Mouse (Mus musculus) granulocyte monocyte progenitor cell, adult 5-6 weeks (primary cell): ENCODE measurements around the gene Sh3tc1. TPM values are rescaled to one million over a fixed set of nuclear protein-coding genes. Genes with fewer than 3 reads are reported as not detected.

Source experiments
- ATAC-seq: replicated peaks from 2 replicates; pipeline ENCODE4 v1.8.0; 2016; ENCODE audit warnings: mild to moderate bottlenecking, moderate TSS enrichment, inconsistent platforms; ENCODE audit not compliant: poor library complexity, severe bottlenecking
- total RNA-seq, 2 experiments: library from RNA; stranded (forward) in 1 of 2; stranded (reverse) in 1 of 2; fragments of 200-712, 200-1000 nt in 1 of 2; fragments of >200 nt in 1 of 2; fragmentation: Nextera tagmentation in 1 of 2; gene quantifications; 2 replicates each; pipeline ENCODE4 v1.2.3; 2014 to 2017

The Sh3tc1 gene
- total RNA-seq, 2 experiments from 2014 or later: 5.1 to 26.5 TPM

DNA sequence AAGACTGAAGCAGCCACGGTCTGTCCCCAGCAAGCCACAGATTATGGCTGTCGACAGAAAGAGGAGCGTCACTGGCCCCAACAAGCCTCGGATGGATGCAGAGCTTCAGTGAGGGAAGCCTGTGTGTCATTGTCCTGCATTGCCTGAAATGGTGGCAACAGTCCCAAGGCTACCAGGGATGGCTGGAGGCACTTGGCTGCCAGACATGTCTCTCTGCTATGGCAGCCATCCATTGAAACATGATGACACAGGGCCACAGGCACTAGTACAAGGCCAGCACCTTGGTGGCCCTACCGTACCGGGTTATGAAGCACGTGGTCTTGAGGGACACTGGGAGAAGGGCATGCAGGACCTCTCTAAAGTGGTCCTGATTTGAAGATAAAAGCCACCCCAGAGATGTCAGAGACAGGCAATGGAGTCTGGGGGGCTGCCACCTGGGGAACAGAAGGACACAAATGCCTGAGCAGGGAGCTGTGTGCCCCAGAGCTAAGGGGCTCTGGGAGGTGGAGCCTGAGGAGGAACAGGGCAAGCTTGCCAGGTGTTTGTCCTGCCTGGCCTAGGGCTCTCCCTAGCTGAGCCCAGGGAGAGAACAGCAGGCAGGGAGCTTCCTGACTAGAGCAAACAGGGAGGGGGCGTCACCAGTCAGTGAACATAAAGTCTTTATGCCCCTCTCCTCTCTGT is 49.2 kb downstream of the Sh3tc1 start:
- no peak for ATAC-seq

DNA sequence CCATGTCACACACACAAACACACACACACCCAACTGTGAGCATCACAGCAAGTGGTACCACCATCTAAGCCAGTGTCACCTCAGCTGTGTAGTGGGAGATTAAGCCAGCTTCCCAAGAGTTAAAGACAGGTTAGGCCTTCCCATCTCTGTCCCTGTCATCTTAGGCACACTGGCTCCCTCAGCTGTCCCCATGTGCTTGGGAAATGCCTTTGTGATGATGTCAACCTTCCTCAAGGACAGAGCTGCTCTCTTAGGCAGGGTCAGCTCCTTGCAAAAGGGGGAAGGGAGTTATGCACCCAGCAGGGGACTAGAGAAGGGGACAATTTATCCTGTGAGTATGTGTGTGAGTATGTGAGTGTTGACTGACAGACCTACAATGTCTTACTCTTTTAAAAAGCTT is 50.4 kb downstream of the Sh3tc1 start:
- no peak for ATAC-seq

DNA sequence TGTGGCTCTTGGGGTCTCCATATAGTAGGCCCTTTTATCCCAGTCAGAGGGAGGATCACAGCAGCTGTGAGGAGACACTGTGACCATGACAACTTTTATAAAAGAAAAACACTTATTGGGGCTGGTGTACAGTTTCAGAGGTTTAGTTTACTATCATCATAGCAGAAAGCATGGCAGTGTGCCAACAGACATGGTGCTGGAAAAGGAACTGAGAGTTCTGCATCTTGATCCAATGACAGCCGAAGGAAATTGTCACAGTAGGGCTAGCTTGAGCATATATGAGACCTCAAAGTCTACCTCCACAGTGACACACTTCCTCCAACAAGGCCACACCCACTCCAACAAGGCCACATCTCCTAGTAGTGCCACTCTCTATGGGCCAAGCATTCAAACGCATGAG is 50.9 kb downstream of the Sh3tc1 start:
- ATAC-seq: peak; percentile 29; the same call in 1 of the 2 replicates

DNA sequence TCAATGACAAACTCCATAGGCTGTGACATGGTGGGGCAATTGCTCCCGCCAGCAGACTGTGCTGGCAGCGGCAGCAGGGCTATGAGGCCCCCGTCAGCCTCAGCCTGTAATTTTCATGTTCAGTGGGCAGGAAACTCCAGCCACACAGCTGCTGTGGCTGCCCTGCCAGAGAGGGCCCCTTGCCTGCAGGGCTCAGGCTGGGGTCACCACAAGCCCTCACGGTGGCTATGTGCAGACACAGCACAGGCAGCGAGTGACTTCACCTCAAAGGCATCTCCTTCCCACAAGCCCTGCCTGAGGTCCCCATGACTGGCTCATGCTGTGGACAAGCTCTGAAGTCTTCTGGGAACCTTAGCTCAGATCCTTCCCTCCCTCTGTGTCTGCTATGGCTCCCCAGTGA is 52.7 kb downstream of the Sh3tc1 start:
- peak; percentile 56 for ATAC-seq

DNA sequence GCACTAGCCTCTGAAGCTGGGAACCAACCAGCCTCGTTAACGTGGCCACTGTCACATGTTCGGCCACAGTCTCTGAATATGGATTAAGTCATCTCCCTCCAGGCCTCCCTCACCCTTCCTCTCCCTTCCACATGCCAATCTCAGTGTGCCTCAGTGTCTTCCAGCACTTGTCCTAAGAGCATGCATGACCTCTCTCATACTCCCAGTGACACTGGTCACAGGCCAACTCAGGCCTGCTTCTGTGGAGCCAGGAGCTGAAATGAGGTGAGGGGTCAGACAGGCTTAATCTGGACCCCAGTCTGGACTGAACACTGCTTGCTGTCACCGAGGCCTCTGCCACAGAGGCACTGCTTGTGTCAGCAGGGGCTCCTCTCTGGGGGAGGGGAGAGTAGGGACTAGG is 53.5 kb downstream of the Sh3tc1 start:
- ATAC-seq: no peak

DNA sequence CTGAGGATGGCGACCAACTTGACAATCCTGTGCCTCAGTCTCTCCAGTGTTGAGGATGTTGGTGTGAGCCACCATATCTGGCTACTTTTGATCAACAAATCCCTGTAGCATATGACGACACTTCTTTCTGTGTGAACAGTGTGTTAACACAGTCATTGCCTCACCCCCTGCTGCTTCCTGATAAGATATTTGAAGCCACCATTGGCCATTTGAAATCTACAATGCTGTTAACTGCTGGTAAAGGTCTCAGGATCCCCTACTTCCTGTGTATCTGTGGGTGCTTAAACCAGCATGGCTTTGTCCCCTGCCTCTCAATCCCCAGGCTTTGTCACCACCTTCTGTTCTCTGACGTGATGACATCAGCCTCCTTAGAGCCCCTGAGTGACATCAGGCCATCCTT is 54.7 kb downstream of the Sh3tc1 start:
- peak; percentile 30 for ATAC-seq

DNA sequence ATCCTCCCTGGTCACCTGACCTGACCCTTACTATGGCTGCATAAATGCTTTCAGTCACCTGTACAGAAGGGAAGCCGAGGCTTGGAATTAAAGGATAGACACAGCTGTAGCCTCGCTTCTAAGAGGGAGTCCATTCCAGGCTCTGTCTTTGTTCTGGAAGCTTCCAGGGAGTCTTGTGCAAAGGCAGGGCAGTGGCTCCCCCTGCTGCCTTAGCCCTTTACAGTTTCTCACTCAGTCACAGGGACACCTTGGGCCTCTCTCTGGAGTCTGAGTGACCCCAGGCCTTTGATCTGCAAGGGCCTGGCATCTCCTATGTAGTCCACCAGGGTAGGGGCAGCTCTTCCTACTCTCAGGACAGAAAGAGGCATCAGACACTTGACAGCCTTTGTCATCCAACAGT is 58.8 kb downstream of the Sh3tc1 start:
- ATAC-seq: no peak

DNA sequence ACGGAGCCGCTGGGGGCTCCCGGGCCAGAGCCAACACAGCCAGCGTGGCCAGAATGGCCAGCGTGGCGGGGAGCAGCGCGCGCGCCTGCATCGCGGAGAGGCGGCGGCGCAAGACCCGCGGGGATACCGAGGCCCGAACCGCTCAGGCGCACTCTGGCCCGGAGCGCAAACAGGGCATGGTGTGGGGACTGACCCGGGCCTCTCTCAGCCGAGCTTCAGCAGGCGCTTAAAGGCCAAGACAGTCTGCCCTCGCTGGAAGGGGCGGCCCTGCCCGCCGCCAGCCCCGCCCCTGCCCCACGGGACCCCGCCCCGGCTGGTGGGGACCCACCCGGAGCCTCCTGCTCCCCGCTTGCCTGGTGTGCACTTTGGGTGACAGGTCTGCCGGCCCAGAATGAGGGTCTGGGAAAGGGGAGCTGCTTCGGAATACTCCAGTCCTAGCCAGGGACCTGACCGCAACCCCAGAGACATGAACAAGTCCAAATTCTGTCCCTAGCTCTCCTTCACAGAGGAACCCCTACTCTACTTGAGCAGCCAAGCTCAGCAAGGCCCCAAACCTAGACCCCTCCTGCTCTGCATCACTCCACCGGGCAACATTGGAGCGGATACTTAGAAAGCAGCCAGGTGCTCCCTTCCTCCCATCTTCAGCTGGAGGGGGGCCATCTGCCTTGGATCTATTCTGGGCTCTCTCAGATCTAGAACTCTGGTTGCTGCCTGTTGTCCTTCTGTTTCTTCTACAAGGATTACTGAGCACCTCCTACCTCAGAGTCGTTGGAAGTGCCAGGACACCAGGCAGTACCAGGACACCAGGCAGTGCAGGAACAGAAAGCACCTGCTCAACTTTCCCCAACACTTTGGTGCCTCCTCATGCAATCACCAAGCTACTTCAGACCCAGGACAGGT is 60.3 kb downstream of the Sh3tc1 start, which contains the start of gene Htra3:
TSS of gene Htra3 (minus strand) at position 527 of the 900 bp plus-strand sequence.
- peak; percentile 23; the same call in 1 of the 2 replicates for ATAC-seq

DNA sequence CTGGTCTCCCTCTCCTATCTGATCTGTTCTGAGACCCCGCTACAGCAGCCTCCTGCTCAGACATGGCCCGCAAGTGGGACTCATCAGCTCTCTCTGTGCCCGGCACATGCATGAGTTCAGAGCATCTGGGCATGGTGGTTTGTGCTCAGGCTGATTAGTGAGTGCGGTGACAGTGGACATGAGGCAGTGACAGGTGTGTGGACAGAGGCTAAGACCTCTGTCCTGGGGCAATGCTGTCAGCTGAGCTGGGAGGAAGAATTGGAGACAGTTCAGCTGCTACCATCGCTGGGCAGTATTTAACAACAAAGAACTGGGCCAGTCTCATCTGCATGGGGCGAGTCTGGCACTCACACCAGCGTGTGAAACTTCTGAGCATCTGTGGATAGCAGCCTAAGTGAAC is 62.8 kb downstream of the Sh3tc1 start:
- no peak for ATAC-seq

DNA sequence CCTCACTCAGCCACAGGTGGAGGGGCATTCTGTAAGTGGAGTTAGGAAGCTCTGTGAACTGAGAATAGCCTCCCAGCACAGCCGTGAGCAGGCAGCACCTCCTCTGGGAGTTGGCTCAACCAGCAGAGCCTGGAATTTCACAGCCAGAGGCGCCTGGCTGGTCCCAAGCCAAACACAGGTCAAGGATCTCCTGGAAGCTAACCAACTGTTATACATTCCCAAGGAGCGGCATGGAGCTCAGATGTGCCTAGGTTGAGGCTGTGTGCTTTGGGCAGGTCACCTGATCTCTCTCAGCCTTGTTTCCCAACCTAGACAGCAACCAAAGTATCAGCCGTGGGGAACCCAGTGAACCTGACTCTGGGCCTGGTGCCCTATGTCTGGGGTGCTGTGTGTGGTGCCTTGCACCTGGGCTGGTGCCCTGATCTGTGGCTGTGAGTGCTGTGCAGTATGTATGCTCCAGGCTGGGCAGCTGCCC is 65.7 kb downstream of the Sh3tc1 start:
- ATAC-seq: no peak

DNA sequence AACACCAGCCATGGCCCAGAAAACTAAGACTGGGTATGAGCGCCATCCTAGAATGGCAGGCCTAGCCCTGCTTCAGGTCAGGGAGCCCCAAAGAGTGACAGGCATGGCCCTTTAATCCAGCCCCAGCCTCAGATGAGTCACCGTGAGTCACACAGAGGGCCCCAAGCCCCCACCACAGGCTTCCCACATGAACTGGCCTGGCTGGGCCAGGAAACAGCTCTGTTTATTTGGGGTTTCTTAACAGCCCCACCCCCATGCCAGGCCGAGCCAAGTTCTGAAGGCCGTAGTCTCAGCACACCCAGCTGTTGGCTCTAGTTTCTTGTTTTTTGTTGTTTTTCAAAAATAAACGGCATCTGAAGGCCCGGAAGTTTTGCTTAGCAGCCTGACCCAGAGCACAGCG is 66.7 kb downstream of the Sh3tc1 start:
- peak; percentile 85 for ATAC-seq

DNA sequence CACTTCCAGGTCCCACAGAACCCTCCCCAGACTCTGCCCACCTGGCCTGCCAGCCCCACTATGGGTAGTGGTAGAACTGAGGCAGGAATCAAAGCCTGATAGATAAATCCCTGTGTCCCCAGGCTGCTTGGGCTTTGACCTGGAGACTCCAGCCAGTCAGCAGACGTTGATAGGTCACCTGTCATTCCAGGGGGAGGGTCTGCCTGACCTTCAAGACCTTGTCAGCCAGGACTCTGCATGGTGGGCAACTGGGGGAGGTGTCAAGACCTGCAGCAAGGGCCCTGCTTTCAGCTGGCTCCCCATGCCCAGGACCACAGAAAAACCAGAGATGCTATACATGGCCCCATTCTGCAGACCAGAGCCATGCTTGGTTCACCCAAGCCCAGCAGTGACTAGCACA is 67.2 kb downstream of the Sh3tc1 start:
- no peak for ATAC-seq

DNA sequence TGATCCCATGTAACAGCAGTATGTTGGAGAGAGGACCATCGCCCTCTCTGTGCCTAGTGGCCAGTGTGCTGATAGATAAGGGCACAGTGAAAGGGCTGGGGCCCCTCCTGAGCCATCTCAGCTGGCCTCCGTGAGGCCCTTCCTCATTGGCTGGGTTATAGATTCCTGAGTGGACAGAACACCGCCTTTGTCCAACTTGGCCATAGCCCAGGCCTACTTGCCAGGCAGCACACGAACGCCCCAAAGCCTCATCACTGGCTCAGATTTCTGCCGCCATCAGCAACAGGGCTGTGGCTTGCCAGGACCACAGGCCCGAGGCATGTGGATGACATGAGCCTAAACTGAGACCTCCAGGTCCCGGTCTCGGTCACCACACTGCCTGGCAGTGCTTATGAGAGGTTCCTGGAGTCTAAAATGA is 68.3 kb downstream of the Sh3tc1 start:
- ATAC-seq: no peak

DNA sequence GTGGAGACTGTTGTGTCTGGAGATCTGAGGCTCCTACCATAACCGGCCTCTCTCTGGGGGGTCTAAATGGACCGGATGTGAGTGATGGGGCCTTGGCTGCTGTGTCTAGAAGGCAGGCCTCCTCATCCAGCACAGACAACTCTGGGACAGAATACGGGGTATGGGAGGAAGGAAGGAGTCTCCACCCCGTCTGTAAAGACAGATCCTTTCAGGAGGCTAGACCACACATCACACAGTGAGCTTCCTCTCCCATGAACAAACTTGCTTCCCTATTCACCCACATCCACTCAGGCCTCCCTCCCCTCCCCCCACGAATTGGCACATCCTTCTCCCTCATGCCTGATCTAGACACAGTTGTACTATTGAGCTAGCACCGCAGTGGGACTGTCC is 69.4 kb downstream of the Sh3tc1 start:
- ATAC-seq: peak; percentile 79

DNA sequence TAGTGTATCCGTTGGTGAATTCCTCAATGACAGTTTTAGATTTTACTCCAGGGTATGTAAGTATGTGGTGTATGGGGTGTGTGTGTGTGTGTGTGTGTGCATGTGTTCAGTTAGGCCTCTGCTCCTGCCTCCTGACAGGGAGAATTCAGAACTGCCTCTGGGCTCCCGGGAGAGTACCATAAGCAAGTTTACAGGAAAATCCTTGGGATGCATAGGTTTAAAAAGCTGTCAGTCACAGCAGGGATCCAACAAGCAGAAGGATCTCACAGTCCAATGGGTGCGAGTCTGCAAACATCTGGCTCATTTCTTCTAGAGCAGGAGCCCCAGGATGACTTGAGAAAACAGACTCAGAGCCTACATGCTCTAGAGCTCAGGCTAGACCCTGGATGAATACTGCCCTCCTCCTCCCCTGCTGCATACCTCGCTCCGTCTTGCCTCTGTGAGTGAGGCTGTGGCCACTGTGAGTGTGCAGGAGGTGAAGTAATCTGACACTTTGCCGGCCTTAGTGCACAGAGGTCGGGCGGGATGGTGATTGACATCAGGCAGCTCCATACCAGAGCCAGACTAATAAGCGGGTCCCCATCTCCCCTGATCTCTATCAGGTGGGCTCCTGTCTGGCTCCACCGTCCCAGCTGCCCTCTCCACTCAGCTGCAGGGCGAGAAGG is 69.9 kb downstream of the Sh3tc1 start:
- peak; percentile 0; the same call in 1 of the 2 replicates for ATAC-seq

DNA sequence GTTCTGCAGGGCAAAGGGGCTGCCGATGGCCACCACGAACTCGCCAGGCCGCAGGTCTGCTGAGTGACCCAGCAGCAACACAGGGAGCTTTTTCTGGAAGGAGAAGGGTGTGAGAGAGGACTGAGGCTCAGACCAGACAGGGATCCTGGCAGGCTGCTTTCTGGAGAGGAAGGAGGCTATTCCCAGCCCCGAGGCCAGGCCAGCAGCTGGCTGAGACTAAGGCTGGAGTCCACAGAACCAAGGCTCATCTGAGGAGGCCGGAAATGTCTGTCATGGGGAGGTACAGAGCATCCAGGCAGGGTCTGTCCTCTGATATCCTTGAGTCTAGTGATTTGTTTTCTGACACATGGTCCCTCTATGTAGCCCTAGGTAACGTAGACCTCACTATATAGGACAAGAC is 73.6 kb downstream of the Sh3tc1 start:
- no peak for ATAC-seq

DNA sequence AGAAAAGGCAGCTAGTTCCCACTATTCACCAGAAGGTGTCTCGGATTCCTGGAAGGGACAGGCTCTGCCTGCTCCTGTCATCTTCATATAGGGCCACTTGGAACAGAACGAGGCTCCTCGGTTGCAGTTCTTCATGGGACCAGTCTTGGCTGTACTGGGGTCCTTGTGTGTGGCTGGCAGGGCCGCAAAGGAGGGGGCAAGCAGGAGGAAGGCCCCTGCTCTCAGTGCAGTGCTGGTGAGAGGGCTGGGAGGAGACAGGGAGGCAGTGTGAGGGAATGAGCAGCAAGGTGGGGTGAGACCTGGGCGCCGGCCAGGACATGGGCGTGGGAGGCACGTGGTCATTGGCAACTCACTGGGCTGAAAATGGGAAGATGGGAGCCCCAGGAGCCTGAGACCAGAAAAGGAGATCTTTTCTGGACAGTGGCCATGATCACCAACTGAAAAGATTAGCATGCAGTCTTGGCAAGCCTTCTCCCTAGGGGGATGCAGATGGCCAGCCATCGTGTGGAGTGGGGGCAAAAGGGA is 77.7 kb downstream of the Sh3tc1 start:
- no peak for ATAC-seq

DNA sequence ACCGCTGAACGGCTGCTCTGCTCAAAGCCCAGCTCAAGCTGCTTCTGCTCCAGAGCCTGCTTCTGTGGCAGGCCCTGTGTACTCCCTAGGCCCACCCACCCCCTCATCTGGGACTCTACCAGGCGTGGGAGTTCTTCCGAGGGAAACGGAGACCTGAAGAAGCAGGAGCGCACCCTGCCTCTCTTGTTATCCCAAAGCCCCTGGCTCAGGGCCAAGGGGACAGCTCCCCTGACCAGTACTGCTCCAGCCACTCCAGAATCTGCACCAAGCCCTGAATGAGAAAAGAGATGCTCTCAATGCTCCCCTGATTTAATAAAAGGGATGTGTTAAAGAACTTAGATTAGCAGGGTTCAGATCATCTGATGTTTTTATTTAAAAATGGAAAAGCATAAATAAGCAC is 78.6 kb downstream of the Sh3tc1 start:
- ATAC-seq: no peak

DNA sequence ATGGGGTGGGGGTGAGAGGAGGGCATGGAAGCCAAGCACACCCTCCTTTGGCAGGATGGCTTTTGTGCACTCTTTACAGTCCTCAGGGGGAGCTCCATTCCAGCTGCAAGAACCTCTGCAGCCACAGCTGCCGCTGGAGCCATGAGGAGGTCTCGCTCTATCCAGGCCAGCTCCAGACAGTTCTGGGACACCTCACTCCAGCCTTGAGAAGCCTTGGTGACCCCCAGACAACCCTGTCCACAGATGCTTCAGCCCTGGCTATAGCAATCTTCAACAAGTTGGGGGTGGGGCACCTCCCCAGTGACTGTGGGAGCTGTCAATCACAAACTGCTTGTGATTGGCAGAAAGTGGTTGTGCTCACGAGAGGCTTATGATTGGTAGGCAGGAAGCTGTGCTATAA is 80.3 kb downstream of the Sh3tc1 start:
- ATAC-seq: no peak

DNA sequence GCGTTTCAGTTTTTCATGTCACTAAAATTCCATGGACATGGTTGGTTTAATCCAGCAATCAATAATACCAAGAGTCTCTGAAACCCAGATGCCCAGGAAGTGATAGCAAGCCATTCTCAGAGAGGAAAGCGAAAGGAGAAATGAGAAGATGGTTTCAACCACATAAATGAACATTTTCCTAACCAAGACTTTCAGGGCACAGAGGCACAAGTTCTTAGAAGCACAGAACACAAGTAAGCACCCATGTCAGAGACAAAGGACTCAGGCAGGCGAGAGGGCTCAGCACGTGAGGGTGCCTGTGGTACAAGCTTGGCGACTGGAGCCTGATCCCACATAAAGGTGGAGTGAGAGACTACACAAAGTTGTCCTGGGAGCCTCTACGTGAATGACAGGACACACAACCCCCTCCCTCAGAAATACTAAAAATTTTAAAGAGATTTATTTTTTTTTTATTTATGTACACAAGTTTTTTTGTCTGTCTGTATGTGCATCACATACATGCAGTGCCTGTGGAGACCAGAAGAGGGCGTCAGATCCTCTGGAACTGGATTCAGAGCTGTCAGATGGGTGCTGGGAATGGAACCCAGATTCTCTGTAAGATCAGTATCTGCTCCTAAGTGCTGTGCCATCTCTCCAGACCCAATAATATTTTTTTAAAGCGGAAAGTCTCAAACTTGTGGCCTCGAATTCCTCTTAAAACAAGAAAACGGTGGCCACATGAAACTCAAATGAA is 83.9 kb downstream of the Sh3tc1 start:
- peak; percentile 17; the same call in 1 of the 2 replicates for ATAC-seq
